22 mouse cellular contexts compared by ENCODE assay signal in the genomic region with DNA sequence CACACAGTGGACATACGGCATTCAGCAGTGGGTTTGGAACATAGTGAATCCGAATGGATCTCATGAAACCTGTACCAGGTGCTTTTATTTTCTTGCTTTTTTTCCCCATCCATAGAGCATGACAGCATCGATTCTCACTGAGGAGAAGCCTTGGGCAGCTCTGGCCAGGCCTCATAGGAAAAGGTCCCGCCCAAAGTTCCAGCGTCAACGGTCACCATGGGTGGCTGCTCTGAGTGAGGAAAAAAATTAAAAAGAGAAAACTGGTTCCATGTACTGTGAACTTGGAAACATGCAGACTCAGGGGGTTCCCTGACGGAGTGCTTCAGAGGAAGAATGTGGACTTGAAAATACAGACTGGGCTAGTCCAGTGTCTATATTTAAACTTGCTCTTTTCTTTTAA. TPM values are rescaled to one million over a fixed set of nuclear protein-coding genes. Genes with fewer than 3 reads are reported as not detected.
DNase-seq lines count a peak whose midpoint lies in the region; ATAC-seq and TF ChIP-seq lines count a peak whose summit lies in the region.
"Had no signal": no experiment of that assay in that cellular context is flagged by ENCODE, and none has a peak within 500 bp of the region (broad histone marks: within the 10 kb centered on the region; RNA-seq: fewer than 3 reads in every experiment).

No protein-coding gene starts in this region.

- H3K36me3 ChIP-seq in heart, embryonic 13.5 days = peaks cover 91% of the 10 kb centered on the region
- peaks cover 60% of the 10 kb centered on the region for H3K36me3 ChIP-seq in lung, embryonic 14.5 days (ENCODE audit: insufficient read depth)
- H3K36me3 ChIP-seq in embryonic facial prominence, embryonic 12.5 days = peaks cover 44% of the 10 kb centered on the region
- peaks cover 43% of the 10 kb centered on the region for H3K36me3 ChIP-seq in embryonic facial prominence, embryonic 15.5 days
- H3K36me3 ChIP-seq in intestine, embryonic 16.5 days (ENCODE audit: control insufficient read depth, insufficient read depth, low read length) = peaks cover 6% of the 10 kb centered on the region

- no peaks in the 10 kb centered on the region for H3K27me3 ChIP-seq in heart, embryonic 13.5 days (replicated peaks)
- H3K27me3 ChIP-seq in lung, embryonic 14.5 days (ENCODE audit: insufficient read depth, low read length) = no peaks in the 10 kb centered on the region
- no peaks in the 10 kb centered on the region for H3K27me3 ChIP-seq in embryonic facial prominence, embryonic 12.5 days
- no peaks in the 10 kb centered on the region for H3K27me3 ChIP-seq in embryonic facial prominence, embryonic 15.5 days
- no peaks in the 10 kb centered on the region for H3K27me3 ChIP-seq in intestine, embryonic 16.5 days (replicated peaks; ENCODE audit: control insufficient read depth, insufficient read depth, low read length)
- H3K27me3 ChIP-seq: heart, embryonic 12.5 days; intestine, embryonic 15.5 days had no signal

- H3K9ac ChIP-seq in heart, embryonic 13.5 days = no peak overlapping the region
- H3K9ac ChIP-seq in lung, embryonic 14.5 days = no peak overlapping the region
- no peak overlapping the region for H3K9ac ChIP-seq in embryonic facial prominence, embryonic 12.5 days
- H3K9ac ChIP-seq in embryonic facial prominence, embryonic 15.5 days = no peak overlapping the region
- no peak overlapping the region for H3K9ac ChIP-seq in intestine, embryonic 16.5 days (ENCODE audit: low read depth, low read length)
- H3K9ac ChIP-seq: heart, embryonic 12.5 days; intestine, embryonic 15.5 days had no signal

- H3K27ac ChIP-seq in heart, embryonic 13.5 days (replicated peaks) = peak overlapping the region; percentile 77; the same call in 1 of the 2 replicates
- peak overlapping the region; percentile 22; the same call in 1 of the 2 replicates for H3K27ac ChIP-seq in lung, embryonic 14.5 days (ENCODE audit: low read depth)
- peak overlapping the region; percentile 64 for H3K27ac ChIP-seq in embryonic facial prominence, embryonic 12.5 days
- H3K27ac ChIP-seq in embryonic facial prominence, embryonic 15.5 days (replicated peaks) = peak overlapping the region; percentile 71
- H3K27ac ChIP-seq in intestine, embryonic 16.5 days (ENCODE audit: low read length) = no peak overlapping the region
- H3K27ac ChIP-seq: heart, adult 2 months; hindbrain, postnatal 0 days; intestine, embryonic 15.5 days; layer of hippocampus, adult 2 months had no signal

- H3K9me3 ChIP-seq in heart, embryonic 13.5 days = no peaks in the 10 kb centered on the region
- H3K9me3 ChIP-seq in lung, embryonic 14.5 days (ENCODE audit: low read depth, low read length) = no peaks in the 10 kb centered on the region
- no peaks in the 10 kb centered on the region for H3K9me3 ChIP-seq in embryonic facial prominence, embryonic 12.5 days
- no peaks in the 10 kb centered on the region for H3K9me3 ChIP-seq in embryonic facial prominence, embryonic 15.5 days (replicated peaks)
- H3K9me3 ChIP-seq in intestine, embryonic 16.5 days (ENCODE audit: control insufficient read depth, low read length) = no peaks in the 10 kb centered on the region
- H3K9me3 ChIP-seq: heart, embryonic 12.5 days; intestine, embryonic 15.5 days had no signal

- DNase-seq in heart, postnatal 25 days (ENCODE audit: low spot score) = no peak
- DNase-seq in lung, embryonic 14.5 days = no peak
- DNase-seq in lung, postnatal 4 days = no peak
- no peak for DNase-seq in thymus, postnatal 25 days
- DNase-seq: adrenal gland, adult 2 months; adrenal gland, postnatal 36 days; heart, adult 2 months; heart, postnatal 10 days; kidney, adult 9 months; left cerebral cortex, postnatal 4 days; midbrain, embryonic 14.5 days had no signal

- WGBS in heart, embryonic 13.5 days = 84% methylated on average over 7 of the region's 7 CpGs
- 79% methylated on average over 7 of the region's 7 CpGs for whole genome bisulfite sequencing in lung, embryonic 14.5 days
- 76% methylated on average over 7 of the region's 7 CpGs for WGBS in embryonic facial prominence, embryonic 12.5 days
- 68% methylated on average over 7 of the region's 7 CpGs for WGBS in embryonic facial prominence, embryonic 15.5 days
- WGBS in intestine, embryonic 16.5 days = 88% methylated on average over 7 of the region's 7 CpGs

- no peak for ATAC-seq in heart, embryonic 13.5 days (ENCODE audit: extremely low read depth, insufficient number of reproducible peaks, low FRiP score, low TSS enrichment)
- no peak for ATAC-seq in lung, embryonic 14.5 days (ENCODE audit: insufficient read depth)
- ATAC-seq in embryonic facial prominence, embryonic 12.5 days (ENCODE audit: insufficient number of reproducible peaks, insufficient read depth, low FRiP score, low TSS enrichment) = no peak
- ATAC-seq in embryonic facial prominence, embryonic 15.5 days (ENCODE audit: insufficient number of reproducible peaks, low FRiP score, low TSS enrichment, low read depth) = no peak
- no peak for ATAC-seq in intestine, embryonic 16.5 days
- ATAC-seq: CD4-positive, CD25-positive, alpha-beta regulatory T cell, adult 4 months; forebrain, embryonic 14.5 days; hindbrain, postnatal 0 days; intestine, embryonic 15.5 days had no signal

- no peak overlapping the region for H3K4me3 ChIP-seq in heart, embryonic 13.5 days
- no peak overlapping the region for H3K4me3 ChIP-seq in lung, embryonic 14.5 days (ENCODE audit: low read depth, low read length)
- no peak overlapping the region for H3K4me3 ChIP-seq in embryonic facial prominence, embryonic 12.5 days
- no peak overlapping the region for H3K4me3 ChIP-seq in embryonic facial prominence, embryonic 15.5 days (replicated peaks)
- H3K4me3 ChIP-seq in intestine, embryonic 16.5 days (ENCODE audit: low read length) = no peak overlapping the region
- H3K4me3 ChIP-seq: heart, adult 2 months; heart, embryonic 12.5 days; intestine, embryonic 15.5 days; layer of hippocampus, adult 2 months had no signal

- TF ChIP-seq CTCF in lung, embryonic 14.5 days (IDR thresholded peaks at IDR 0.05; ENCODE audit: low read depth) = no peak

- intact Hi-C loops in heart, postnatal 25 days (cut with DNase I) = no loop called here

- H3K4me2 ChIP-seq in heart, embryonic 13.5 days = no peak overlapping the region
- no peak overlapping the region for H3K4me2 ChIP-seq in lung, embryonic 14.5 days
- no peak overlapping the region for H3K4me2 ChIP-seq in embryonic facial prominence, embryonic 12.5 days (replicated peaks)
- no peak overlapping the region for H3K4me2 ChIP-seq in embryonic facial prominence, embryonic 15.5 days (replicated peaks)
- H3K4me2 ChIP-seq in intestine, embryonic 16.5 days (ENCODE audit: low read depth, low read length) = no peak overlapping the region
- H3K4me2 ChIP-seq: heart, embryonic 12.5 days; intestine, embryonic 15.5 days; liver, embryonic 11.5 days had no signal

- H3K4me1 ChIP-seq in heart, embryonic 13.5 days = peaks cover 46% of the 10 kb centered on the region
- peaks cover 5% of the 10 kb centered on the region; the same call in 1 of the 2 replicates for H3K4me1 ChIP-seq in lung, embryonic 14.5 days (ENCODE audit: insufficient read depth)
- peaks cover 34% of the 10 kb centered on the region for H3K4me1 ChIP-seq in embryonic facial prominence, embryonic 12.5 days
- H3K4me1 ChIP-seq in embryonic facial prominence, embryonic 15.5 days = peaks cover 26% of the 10 kb centered on the region
- H3K4me1 ChIP-seq in intestine, embryonic 16.5 days (ENCODE audit: control insufficient read depth, insufficient read depth, low read length) = no peaks in the 10 kb centered on the region

RNA-seq across cellular contexts. Expression of a gene that starts 11.2 kb away (rescaled TPM):
- polyA plus RNA-seq in heart, embryonic 13.5 days (2015; fragmentation: Nextera tagmentation; extraction: Ambion mirVana) = 8.6 and 9.8 TPM in 2 replicates
- total RNA-seq in heart, postnatal 25 days (2021) = 10 to 100 TPM; 20.9 to 23.4 TPM
- polyA plus RNA-seq in lung, embryonic 14.5 days (2014; fragmentation: Nextera tagmentation; extraction: Ambion mirVana) = 16.6 and 20.0 TPM in 2 replicates
- polyA plus RNA-seq in embryonic facial prominence, embryonic 12.5 days (2016; fragmentation: Nextera tagmentation; extraction: Ambion mirVana) = 35.3 and 38.5 TPM in 2 replicates
- 34.5 and 35.7 TPM in 2 replicates for polyA plus RNA-seq in embryonic facial prominence, embryonic 15.5 days (2015; fragmentation: Nextera tagmentation; extraction: Ambion mirVana)
- 6.8 and 6.9 TPM in 2 replicates for polyA plus RNA-seq in intestine, embryonic 16.5 days (2015; fragmentation: Nextera tagmentation; extraction: Ambion mirVana)
- polyA plus RNA-seq: CD4-positive, CD25-positive, alpha-beta regulatory T cell, adult 4 months had no signal
